Mouse (Mus musculus): ENCODE measurements at regions not wholly inside any gene's neighbourhood (a gene's known extent, or its start where the extent isn't known, plus 50 kb on each side); places are given as distances from the start of the nearest gene placed in this dataset.

- no peak overlapping the region for H3K4me3 ChIP-seq
- H3K9ac ChIP-seq, result no peak overlapping the region
- no peaks in the 10 kb centered on the region for H3K36me3 ChIP-seq
- ATAC-seq (replicated peaks; ENCODE audit: insufficient number of reproducible peaks, insufficient read depth, low FRiP score, low read depth), result no peak
- no peaks in the 10 kb centered on the region for H3K9me3 ChIP-seq (replicated peaks)
- H3K4me1 ChIP-seq (replicated peaks), result peaks cover 9% of the 10 kb centered on the region
- H3K27ac ChIP-seq, result no peak overlapping the region
- H3K4me2 ChIP-seq, result no peak overlapping the region
- 81% methylated on average over 4 of the region's 4 CpGs for WGBS
- H3K27me3 ChIP-seq, result peaks cover 6% of the 10 kb centered on the region; the same call in 1 of the 2 replicates
Observed at GRCm38 (mm10) chr1:193545406-193546043, 175.4 kb upstream of the Camk1g start.

- ATAC-seq (replicated peaks; ENCODE audit: insufficient number of reproducible peaks, insufficient read depth, low FRiP score, low read depth), result no peak
- H3K27ac ChIP-seq, result no peak overlapping the region
- no peak overlapping the region for H3K9ac ChIP-seq
- H3K4me2 ChIP-seq, result no peak overlapping the region
- H3K4me1 ChIP-seq (replicated peaks), result 0 out of 2 replicates have a peak, but pooled peaks cover 3% of the 10 kb centered on the region
- no peak overlapping the region for H3K4me3 ChIP-seq
- H3K27me3 ChIP-seq, result peaks cover 6% of the 10 kb centered on the region; the same call in 1 of the 2 replicates
- H3K36me3 ChIP-seq, result no peaks in the 10 kb centered on the region
- no peaks in the 10 kb centered on the region for H3K9me3 ChIP-seq (replicated peaks)
Observed at GRCm38 (mm10) chr1:193544804-193545203, 174.7 kb upstream of the Camk1g start.

DNA sequence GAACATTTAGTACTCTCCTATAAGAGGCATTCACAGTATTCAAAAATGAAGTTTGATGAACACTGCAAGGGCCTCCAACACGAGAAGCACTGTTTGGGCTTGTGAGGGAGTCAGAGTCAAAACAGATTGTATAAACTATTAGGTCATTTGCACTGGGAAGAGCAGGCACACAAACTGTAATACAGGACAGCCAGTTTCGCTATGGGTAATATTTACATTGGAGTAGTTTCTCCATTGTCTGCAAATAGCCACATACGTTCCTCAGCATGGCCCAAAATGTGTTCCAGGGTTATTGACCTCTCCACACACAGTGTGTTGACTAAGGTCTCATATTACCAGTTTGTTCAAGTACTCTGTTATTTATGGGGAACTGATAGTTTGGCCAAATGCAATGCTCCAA is 173.7 kb upstream of the Camk1g start:
- WGBS, result 64% methylated on average over 3 of the region's 3 CpGs
- Histone ChIP-seq H3K9ac (no peak overlapping the region), H3K27me3 (peaks cover 6% of the 10 kb centered on the region; the same call in 1 of the 2 replicates), H3K4me2 (no peak overlapping the region), H3K36me3 (no peaks in the 10 kb centered on the region), H3K4me3 (no peak overlapping the region), H3K9me3 (replicated peaks) (no peaks in the 10 kb centered on the region), H3K27ac (no peak overlapping the region), H3K4me1 (replicated peaks) (0 out of 2 replicates have a peak, but pooled peaks cover 3% of the 10 kb centered on the region)
- ATAC-seq (replicated peaks; ENCODE audit: insufficient number of reproducible peaks, insufficient read depth, low FRiP score, low read depth), result no peak

DNA sequence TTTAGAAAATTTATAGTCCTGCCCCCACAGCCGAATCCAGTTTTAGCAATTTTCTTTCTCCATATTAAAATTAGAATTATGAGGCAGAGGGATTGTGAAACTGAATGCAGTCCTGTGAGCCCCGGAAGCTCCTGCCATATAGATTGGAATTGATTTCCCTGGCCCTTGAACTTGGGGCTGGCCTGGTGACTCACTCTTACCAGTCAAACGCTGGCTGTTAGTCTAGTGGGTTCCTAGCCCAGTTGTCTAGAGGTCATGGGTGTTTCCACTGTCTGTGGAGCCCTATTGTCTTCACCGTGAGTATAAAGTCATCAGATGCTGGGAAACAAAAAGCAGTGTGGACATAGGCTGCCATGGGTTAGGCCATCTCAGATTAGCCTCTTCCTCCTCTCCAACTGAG is 173.2 kb upstream of the Camk1g start:
- H3K4me3 ChIP-seq, result no peak overlapping the region
- 0 out of 2 replicates have a peak, but pooled peaks cover 3% of the 10 kb centered on the region for H3K4me1 ChIP-seq (replicated peaks)
- H3K27me3 ChIP-seq, result peaks cover 6% of the 10 kb centered on the region; the same call in 1 of the 2 replicates
- H3K36me3 ChIP-seq, result no peaks in the 10 kb centered on the region
- no peak for ATAC-seq (replicated peaks; ENCODE audit: insufficient number of reproducible peaks, insufficient read depth, low FRiP score, low read depth)
- H3K9ac ChIP-seq, result no peak overlapping the region
- H3K27ac ChIP-seq, result no peak overlapping the region
- no peaks in the 10 kb centered on the region for H3K9me3 ChIP-seq (replicated peaks)
- no peak overlapping the region for H3K4me2 ChIP-seq
- 74% methylated on average over 4 of the region's 4 CpGs for WGBS

DNA sequence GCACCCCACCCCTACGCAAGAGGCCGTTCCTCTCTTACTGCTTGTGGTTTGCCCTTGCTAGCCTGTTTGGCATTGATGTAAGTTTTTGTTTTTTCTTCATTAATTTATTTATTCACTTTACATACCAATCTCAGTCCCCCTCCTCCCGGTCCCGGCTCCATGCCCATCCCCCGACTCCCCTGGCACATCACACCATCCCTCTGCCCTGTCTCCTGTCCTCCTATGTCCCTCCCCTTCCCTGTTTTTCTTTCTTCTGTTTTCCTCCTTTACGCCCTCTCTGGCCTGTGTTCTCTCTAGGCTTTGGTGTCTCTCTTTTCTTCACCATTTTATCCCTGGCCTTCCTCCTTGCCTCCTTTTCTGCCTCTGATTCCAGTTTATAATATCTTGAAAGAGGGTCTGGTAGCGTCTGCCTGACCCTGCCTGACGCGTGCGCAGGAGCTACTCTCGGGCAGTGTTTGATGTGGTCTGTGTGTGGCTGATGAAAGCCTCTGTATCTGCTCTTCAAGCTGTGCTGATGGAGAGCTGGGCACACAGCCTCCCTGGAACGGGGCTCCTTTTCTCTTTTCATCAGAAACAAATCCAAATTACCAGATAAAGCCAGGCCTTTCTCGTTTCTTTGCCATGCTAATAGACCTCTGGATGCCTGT is 172.0 kb upstream of the Camk1g start:
- peaks cover 6% of the 10 kb centered on the region; the same call in 1 of the 2 replicates for H3K27me3 ChIP-seq
- H3K36me3 ChIP-seq, result no peaks in the 10 kb centered on the region
- no peaks in the 10 kb centered on the region for H3K9me3 ChIP-seq (replicated peaks)
- WGBS, result 29% methylated on average over 13 of the region's 13 CpGs
- peak overlapping the region; percentile 33 for H3K4me2 ChIP-seq
- ATAC-seq (replicated peaks; ENCODE audit: insufficient number of reproducible peaks, insufficient read depth, low FRiP score, low read depth), result 0 out of 2 replicates have a peak, but pooled peaks have one; percentile 35
- no peak overlapping the region for H3K9ac ChIP-seq
- H3K27ac ChIP-seq, result no peak overlapping the region
- H3K4me1 ChIP-seq (replicated peaks), result 0 out of 2 replicates have a peak, but pooled peaks cover 3% of the 10 kb centered on the region
- no peak overlapping the region for H3K4me3 ChIP-seq

DNA sequence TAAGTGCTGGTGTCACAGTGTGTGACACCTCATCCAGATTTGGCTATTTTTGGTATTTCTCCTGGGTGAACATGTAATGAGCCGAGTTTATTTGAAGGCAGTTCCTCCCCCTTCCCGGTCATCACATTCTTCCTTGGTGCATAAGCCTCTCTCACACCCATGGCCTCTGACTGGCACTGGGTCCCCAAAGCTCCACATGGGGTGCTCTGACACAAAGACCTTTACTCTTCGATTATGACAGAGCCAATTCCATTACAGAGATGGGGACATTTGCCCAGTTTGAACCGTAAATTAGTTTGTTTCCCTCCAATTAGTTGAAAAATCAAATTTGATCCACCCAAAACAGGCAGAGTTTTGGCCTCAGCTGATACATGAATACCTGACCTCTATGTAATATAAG is 171.2 kb upstream of the Camk1g start:
- Histone ChIP-seq H3K27me3 (peaks cover 6% of the 10 kb centered on the region; the same call in 1 of the 2 replicates), H3K27ac (no peak overlapping the region), H3K9me3 (replicated peaks) (no peaks in the 10 kb centered on the region), H3K4me2 (no peak overlapping the region), H3K9ac (no peak overlapping the region), H3K36me3 (no peaks in the 10 kb centered on the region), H3K4me3 (no peak overlapping the region), H3K4me1 (replicated peaks) (0 out of 2 replicates have a peak, but pooled peaks cover 3% of the 10 kb centered on the region)
- no peak for ATAC-seq (replicated peaks; ENCODE audit: insufficient number of reproducible peaks, insufficient read depth, low FRiP score, low read depth)
- 80% methylated on average over 4 of the region's 4 CpGs for WGBS

DNA sequence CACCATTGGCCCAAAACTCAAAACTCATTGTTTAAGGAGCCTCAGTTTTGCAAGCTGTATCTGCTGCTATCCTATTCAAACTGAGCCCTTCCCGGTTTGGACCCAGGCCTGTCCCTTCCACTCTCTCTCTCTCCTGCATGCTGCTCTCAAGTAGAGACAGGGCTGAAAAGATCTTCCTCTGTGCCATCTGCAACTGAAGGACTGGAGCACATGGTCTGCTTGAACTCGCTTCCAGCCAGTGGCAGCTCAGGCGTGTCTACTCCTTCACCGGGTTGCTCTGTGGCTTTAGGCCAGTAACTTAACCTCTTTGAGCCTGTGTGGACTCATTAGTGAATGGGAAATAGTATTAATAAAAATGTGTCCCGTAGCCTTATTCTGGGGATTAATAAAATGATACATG is 170.4 kb upstream of the Camk1g start:
- Histone ChIP-seq H3K4me1 (replicated peaks) (0 out of 2 replicates have a peak, but pooled peaks cover 3% of the 10 kb centered on the region), H3K9me3 (replicated peaks) (no peaks in the 10 kb centered on the region), H3K9ac (no peak overlapping the region), H3K27ac (no peak overlapping the region), H3K27me3 (peaks cover 5% of the 10 kb centered on the region; the same call in 1 of the 2 replicates), H3K36me3 (no peaks in the 10 kb centered on the region), H3K4me2 (no peak overlapping the region), H3K4me3 (no peak overlapping the region)
- WGBS, result 79% methylated on average over 5 of the region's 5 CpGs
- no peak for ATAC-seq (replicated peaks; ENCODE audit: insufficient number of reproducible peaks, insufficient read depth, low FRiP score, low read depth)

GRCm38 (mm10) chr1:193539261-193539660 is 169.2 kb upstream of the Camk1g start:
- no peak for ATAC-seq (replicated peaks; ENCODE audit: insufficient number of reproducible peaks, insufficient read depth, low FRiP score, low read depth)
- Histone ChIP-seq H3K4me3 (no peak overlapping the region), H3K27me3 (no peaks in the 10 kb centered on the region), H3K4me1 (replicated peaks) (0 out of 2 replicates have a peak, but pooled peaks cover 3% of the 10 kb centered on the region), H3K4me2 (no peak overlapping the region), H3K27ac (no peak overlapping the region), H3K9me3 (replicated peaks) (no peaks in the 10 kb centered on the region), H3K36me3 (no peaks in the 10 kb centered on the region), H3K9ac (no peak overlapping the region)
- WGBS, result 84% methylated on average over 6 of the region's 6 CpGs

DNA sequence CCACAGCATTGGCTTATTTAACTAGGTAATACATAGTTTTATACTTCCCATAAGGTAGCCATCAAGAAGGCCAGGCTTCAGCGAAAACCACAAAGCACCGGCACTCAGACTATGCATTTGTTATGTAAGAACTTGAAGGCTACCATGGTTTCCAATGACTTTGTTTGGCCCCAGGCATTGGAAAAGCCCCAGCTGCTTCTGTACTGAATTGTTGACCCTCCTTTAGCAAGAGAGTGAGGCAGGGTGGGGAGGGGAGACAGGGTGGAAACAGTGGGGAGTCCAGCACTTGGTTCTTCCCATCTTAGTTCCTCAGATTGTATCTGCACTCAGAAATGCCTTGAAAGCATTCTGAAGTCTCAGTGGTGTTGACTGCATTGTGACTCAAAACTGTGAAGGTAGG is 168.3 kb upstream of the Camk1g start:
- H3K4me3 ChIP-seq, result no peak overlapping the region
- H3K9ac ChIP-seq, result no peak overlapping the region
- H3K4me1 ChIP-seq (replicated peaks), result 0 out of 2 replicates have a peak, but pooled peaks cover 3% of the 10 kb centered on the region
- no peak overlapping the region for H3K4me2 ChIP-seq
- no peaks in the 10 kb centered on the region for H3K9me3 ChIP-seq (replicated peaks)
- WGBS, result 78% methylated on average over 2 of the region's 2 CpGs
- no peak for ATAC-seq (replicated peaks; ENCODE audit: insufficient number of reproducible peaks, insufficient read depth, low FRiP score, low read depth)
- no peaks in the 10 kb centered on the region for H3K36me3 ChIP-seq
- H3K27me3 ChIP-seq, result no peaks in the 10 kb centered on the region
- no peak overlapping the region for H3K27ac ChIP-seq

GRCm38 (mm10) chr1:193537616-193538015 is 167.5 kb upstream of the Camk1g start:
- H3K27me3 ChIP-seq, result no peaks in the 10 kb centered on the region
- no peak overlapping the region for H3K9ac ChIP-seq
- H3K27ac ChIP-seq, result no peak overlapping the region
- H3K36me3 ChIP-seq, result no peaks in the 10 kb centered on the region
- no peaks in the 10 kb centered on the region for H3K9me3 ChIP-seq (replicated peaks)
- WGBS, result 80% methylated on average over 5 of the region's 5 CpGs
- H3K4me2 ChIP-seq, result no peak overlapping the region
- H3K4me3 ChIP-seq, result no peak overlapping the region
- H3K4me1 ChIP-seq (replicated peaks), result 0 out of 2 replicates have a peak, but pooled peaks cover 3% of the 10 kb centered on the region
- no peak for ATAC-seq (replicated peaks; ENCODE audit: insufficient number of reproducible peaks, insufficient read depth, low FRiP score, low read depth)

GRCm38 (mm10) chr1:193536552-193536951 is 166.5 kb upstream of the Camk1g start:
- Histone ChIP-seq H3K27ac (no peak overlapping the region), H3K27me3 (no peaks in the 10 kb centered on the region), H3K4me3 (no peak overlapping the region), H3K9ac (no peak overlapping the region), H3K9me3 (replicated peaks) (no peaks in the 10 kb centered on the region), H3K4me1 (replicated peaks) (0 out of 2 replicates have a peak, but pooled peaks cover under 1% of the 10 kb centered on the region), H3K36me3 (no peaks in the 10 kb centered on the region), H3K4me2 (no peak overlapping the region)
- ATAC-seq (replicated peaks; ENCODE audit: insufficient number of reproducible peaks, insufficient read depth, low FRiP score, low read depth), result no peak
